Mouse (Mus musculus): ENCODE measurements around the gene Gas7.

Gas7 gene

DNA sequence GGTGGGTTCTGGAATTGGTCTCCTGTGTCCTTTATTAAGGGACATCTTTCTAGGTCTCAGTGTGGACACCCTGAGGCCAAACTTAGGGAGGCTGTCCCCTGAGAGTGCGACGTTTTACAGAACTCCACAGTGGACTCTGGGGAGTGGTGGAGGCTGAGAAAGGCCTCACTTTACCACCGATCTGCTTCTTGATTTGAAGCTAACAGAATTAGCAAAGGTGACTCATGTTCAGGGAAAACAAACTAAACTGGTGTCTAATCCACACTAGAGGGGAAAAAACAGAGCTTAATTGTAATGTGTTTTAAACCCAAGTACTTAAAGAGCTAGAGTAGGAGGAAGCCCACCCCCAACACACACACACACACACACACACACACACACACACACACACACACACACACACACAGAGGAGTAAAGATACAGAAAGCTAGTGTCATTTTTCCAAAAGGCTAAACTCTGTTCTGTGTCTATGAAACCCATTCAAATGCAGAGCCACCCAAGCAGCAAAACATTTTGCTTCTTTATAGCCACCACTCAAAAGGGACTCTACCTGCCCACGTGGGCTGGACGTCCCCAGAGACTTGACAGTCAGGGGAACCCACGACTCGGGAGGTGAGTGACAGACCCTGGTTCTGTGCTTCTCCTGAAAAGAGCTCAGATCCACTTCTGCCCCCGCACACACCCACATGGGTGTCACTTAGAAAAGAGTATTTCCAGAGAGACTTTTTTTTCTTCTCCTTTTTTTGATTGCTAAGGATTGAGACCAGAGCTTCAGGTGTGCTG lies 268.2 kb downstream of the Gas7 start:
- DNase-seq, result no peak

DNA sequence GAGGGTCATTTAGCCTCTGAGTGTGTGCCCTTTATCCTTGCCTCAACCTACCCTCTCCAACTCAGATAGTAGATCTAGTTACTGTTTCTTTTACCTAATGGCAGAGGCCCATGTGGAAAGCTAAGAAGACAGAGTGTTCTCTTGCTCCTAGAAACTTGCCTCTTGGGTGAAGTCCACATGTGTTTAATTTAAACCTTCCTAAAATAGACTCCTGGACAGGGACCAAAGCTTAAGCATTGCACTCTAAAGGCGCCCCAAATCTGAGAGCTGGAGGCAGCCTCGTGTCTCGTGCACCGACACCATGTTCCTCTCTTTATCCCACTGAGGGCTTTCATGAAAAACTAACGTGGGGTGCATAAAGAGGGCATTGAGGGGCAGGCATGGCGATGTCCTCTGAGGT lies 271.9 kb downstream of the Gas7 start:
- no peak for DNase-seq

- no peak for DNase-seq
Observed at GRCm38 (mm10) chr11:67728726-67729125, 273.5 kb downstream of the Gas7 start.

GRCm38 (mm10) chr11:67731056-67731455 lies 275.8 kb downstream of the Gas7 start:
- DNase-seq, result no peak

DNA sequence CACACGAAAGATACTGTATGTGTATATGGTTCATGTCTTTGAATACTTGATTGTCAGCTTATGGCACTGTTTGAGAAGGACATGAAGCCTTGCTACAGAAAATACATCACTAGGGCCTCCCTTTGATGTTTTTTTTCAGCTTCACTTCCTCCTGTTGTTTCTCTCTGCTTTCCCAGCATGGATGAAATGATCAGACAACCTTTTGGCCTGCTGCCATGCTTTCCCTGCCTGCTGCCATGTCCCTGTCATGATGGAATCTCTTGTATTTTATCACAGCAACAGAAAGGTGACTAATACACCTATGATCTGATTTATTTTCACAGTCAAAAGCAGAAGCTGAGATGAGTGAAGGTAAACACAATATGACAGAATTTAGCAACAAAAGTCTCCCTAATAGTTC lies 278.5 kb downstream of the Gas7 start:
- DNase-seq, result no peak

DNA sequence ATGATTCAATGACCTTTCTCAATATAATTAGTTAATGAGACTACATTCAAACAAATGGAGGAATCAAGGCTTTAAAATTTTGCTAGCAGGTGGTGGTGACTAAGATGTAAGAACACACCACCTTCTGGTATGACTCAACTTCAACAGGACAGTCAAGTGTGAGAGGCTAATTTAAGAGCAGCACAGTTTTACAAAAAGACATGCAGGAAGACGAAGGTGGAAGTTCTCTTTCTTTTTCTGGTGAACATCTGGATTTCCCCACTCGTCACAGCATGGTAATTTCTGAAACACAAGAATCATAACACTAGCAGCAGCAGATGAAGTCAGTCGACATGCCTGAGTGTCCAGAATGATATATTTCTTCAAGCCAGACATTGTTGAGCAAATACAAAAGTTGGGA lies 279.4 kb downstream of the Gas7 start:
- DNase-seq, result no peak

DNA sequence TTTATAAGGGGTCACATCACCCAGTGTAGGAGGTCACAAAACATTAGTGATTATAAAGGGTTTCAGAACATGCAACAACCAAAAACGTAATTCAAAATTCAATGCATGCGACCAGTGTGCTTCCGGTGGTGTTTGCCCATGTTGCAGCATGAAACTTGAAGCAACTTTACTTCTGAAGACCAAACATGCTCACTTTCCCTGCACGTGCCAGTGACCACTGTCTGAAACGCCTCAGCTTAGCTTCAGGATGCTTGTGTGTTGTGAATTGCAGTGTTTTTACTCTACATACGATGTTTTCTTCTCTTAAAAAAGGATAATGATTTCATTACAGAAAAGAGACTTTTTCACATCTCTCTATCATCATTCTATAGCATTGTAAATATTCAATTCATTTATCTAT lies 283.1 kb downstream of the Gas7 start:
- DNase-seq, result no peak
